Mouse (Mus musculus): ENCODE data around the gene Rabgap1l. TPM values are rescaled to one million over a fixed set of nuclear protein-coding genes. Genes with fewer than 3 reads are reported as not detected.

Rabgap1l gene
- total and polyA plus RNA-seq, 2 experiments, result 6.4 to 78.7 TPM

GRCm38 (mm10) chr1:160351880-160352234 lies 441.2 kb downstream of the Rabgap1l start:
- no peak overlapping the region for H3K27ac ChIP-seq (replicated peaks; ENCODE audit: insufficient read depth, low read depth, low read length)
- H3K9ac ChIP-seq (ENCODE audit: low read depth, low read length), result no peak overlapping the region
- no peak for DNase-seq (ENCODE audit: extremely low read depth, low read depth, low spot score)
- H3K79me2 ChIP-seq (ENCODE audit: control insufficient read depth, insufficient read depth, low read length), result no peaks in the 10 kb centered on the region
- H3K4me1 ChIP-seq (ENCODE audit: control insufficient read depth, insufficient read depth, low read length), result no peaks in the 10 kb centered on the region
- H3K4me3 ChIP-seq (ENCODE audit: insufficient read depth, low read depth, low read length), result no peak overlapping the region
- H3K36me3 ChIP-seq (ENCODE audit: control insufficient read depth, insufficient read depth, low read length), result no peaks in the 10 kb centered on the region
- 62% methylated on average over 10 of the region's 10 CpGs for WGBS
- H3K27me3 ChIP-seq (ENCODE audit: control insufficient read depth, insufficient read depth, low read length), result no peaks in the 10 kb centered on the region
- TF ChIP-seq CTCF (IDR thresholded peaks at IDR 0.05; ENCODE audit: low read depth, low read length) (no peak), POLR2A (IDR thresholded peaks at IDR 0.05; ENCODE audit: extremely low read depth, insufficient read depth, low read length) (no peak)

- H3K9ac ChIP-seq (ENCODE audit: low read depth, low read length), result no peak overlapping the region
- no peak for DNase-seq (ENCODE audit: extremely low read depth, low read depth, low spot score)
- no peaks in the 10 kb centered on the region for H3K36me3 ChIP-seq (ENCODE audit: control insufficient read depth, insufficient read depth, low read length)
- H3K79me2 ChIP-seq (ENCODE audit: control insufficient read depth, insufficient read depth, low read length), result no peaks in the 10 kb centered on the region
- H3K4me1 ChIP-seq (ENCODE audit: control insufficient read depth, insufficient read depth, low read length), result no peaks in the 10 kb centered on the region
- no peaks in the 10 kb centered on the region for H3K27me3 ChIP-seq (ENCODE audit: control insufficient read depth, insufficient read depth, low read length)
- 73% methylated on average over 13 of the region's 13 CpGs for WGBS
- TF ChIP-seq POLR2A (IDR thresholded peaks at IDR 0.05; ENCODE audit: extremely low read depth, insufficient read depth, low read length) (no peak), CTCF (IDR thresholded peaks at IDR 0.05; ENCODE audit: low read depth, low read length) (no peak)
- H3K27ac ChIP-seq (replicated peaks; ENCODE audit: insufficient read depth, low read depth, low read length), result no peak overlapping the region
- no peak overlapping the region for H3K4me3 ChIP-seq (ENCODE audit: insufficient read depth, low read depth, low read length)
These were observed 441.7 kb downstream of the Rabgap1l start for GRCm38 (mm10) chr1:160351146-160351879.

GRCm38 (mm10) chr1:160340653-160341052 lies 452.4 kb downstream of the Rabgap1l start:
- Histone ChIP-seq H3K4me3 (ENCODE audit: insufficient read depth, low read depth, low read length) (no peak overlapping the region), H3K36me3 (ENCODE audit: control insufficient read depth, insufficient read depth, low read length) (peaks cover 6% of the 10 kb centered on the region), H3K27me3 (ENCODE audit: control insufficient read depth, insufficient read depth, low read length) (no peaks in the 10 kb centered on the region), H3K4me1 (ENCODE audit: control insufficient read depth, insufficient read depth, low read length) (no peaks in the 10 kb centered on the region), H3K79me2 (ENCODE audit: control insufficient read depth, insufficient read depth, low read length) (no peaks in the 10 kb centered on the region), H3K27ac (replicated peaks; ENCODE audit: insufficient read depth, low read depth, low read length) (no peak overlapping the region), H3K9ac (ENCODE audit: low read depth, low read length) (no peak overlapping the region)
- TF ChIP-seq CTCF (IDR thresholded peaks at IDR 0.05; ENCODE audit: low read depth, low read length) (no peak), POLR2A (IDR thresholded peaks at IDR 0.05; ENCODE audit: extremely low read depth, insufficient read depth, low read length) (no peak)
- DNase-seq (ENCODE audit: extremely low read depth, low read depth, low spot score), result no peak
- 90% methylated on average over 2 of the region's 2 CpGs for WGBS

DNA sequence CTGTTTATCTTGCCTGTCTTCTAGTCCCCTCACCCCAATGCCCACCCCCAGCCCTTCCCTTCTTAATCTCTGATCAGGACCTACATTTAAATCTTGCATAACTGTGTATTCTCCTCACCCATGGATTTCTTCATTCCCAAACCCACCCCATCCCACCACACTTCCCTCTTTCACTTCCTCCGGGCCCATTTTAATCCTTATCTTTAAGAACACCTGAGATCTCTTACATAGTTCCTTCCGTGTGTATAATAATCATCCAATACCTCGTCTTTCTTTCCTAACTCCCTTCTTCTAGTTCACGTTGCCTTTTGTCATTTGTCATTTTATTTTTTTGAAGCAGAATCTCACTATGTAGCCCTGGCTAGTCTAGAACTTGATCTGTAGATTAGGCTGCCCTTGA lies 453.6 kb downstream of the Rabgap1l start:
- Histone ChIP-seq H3K79me2 (ENCODE audit: control insufficient read depth, insufficient read depth, low read length) (no peaks in the 10 kb centered on the region), H3K36me3 (ENCODE audit: control insufficient read depth, insufficient read depth, low read length) (peaks cover 6% of the 10 kb centered on the region), H3K9ac (ENCODE audit: low read depth, low read length) (no peak overlapping the region), H3K27ac (replicated peaks; ENCODE audit: insufficient read depth, low read depth, low read length) (no peak overlapping the region), H3K27me3 (ENCODE audit: control insufficient read depth, insufficient read depth, low read length) (no peaks in the 10 kb centered on the region), H3K4me1 (ENCODE audit: control insufficient read depth, insufficient read depth, low read length) (no peaks in the 10 kb centered on the region), H3K4me3 (ENCODE audit: insufficient read depth, low read depth, low read length) (no peak overlapping the region)
- TF ChIP-seq CTCF (IDR thresholded peaks at IDR 0.05; ENCODE audit: low read depth, low read length) (no peak), POLR2A (IDR thresholded peaks at IDR 0.05; ENCODE audit: extremely low read depth, insufficient read depth, low read length) (no peak)
- WGBS, result 94% methylated on average over 4 of the region's 4 CpGs
- DNase-seq (ENCODE audit: extremely low read depth, low read depth, low spot score), result no peak

DNA sequence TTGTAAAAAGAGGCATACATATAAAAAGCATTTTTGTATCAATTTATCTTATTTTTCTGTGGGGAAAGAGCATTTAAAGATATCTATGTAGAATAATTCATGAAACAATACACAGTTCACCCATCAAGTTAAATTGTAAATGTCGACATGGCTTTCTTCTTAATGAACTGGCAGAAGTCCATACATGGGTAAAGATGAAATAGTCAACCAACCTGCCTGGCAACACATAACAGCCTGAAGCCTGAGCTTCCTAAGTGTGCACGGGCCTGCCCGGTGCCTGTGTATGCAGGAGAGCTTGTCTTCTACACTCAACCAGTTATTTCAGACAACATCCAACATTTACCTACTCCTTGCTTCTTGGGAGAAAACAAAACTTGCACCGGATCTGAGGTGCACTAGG lies 458.2 kb downstream of the Rabgap1l start:
- DNase-seq (ENCODE audit: extremely low read depth, low read depth, low spot score), result no peak
- Histone ChIP-seq H3K4me1 (ENCODE audit: control insufficient read depth, insufficient read depth, low read length) (no peaks in the 10 kb centered on the region), H3K79me2 (ENCODE audit: control insufficient read depth, insufficient read depth, low read length) (no peaks in the 10 kb centered on the region), H3K4me3 (ENCODE audit: insufficient read depth, low read depth, low read length) (no peak overlapping the region), H3K27me3 (ENCODE audit: control insufficient read depth, insufficient read depth, low read length) (no peaks in the 10 kb centered on the region), H3K36me3 (ENCODE audit: control insufficient read depth, insufficient read depth, low read length) (peaks cover 4% of the 10 kb centered on the region; the same call in 1 of the 2 replicates), H3K27ac (replicated peaks; ENCODE audit: insufficient read depth, low read depth, low read length) (no peak overlapping the region), H3K9ac (ENCODE audit: low read depth, low read length) (no peak overlapping the region)
- 94% methylated on average over 4 of the region's 4 CpGs for WGBS
- TF ChIP-seq CTCF (IDR thresholded peaks at IDR 0.05; ENCODE audit: low read depth, low read length), result no peak

- no peaks in the 10 kb centered on the region for H3K36me3 ChIP-seq (ENCODE audit: control insufficient read depth, insufficient read depth, low read length)
- DNase-seq (ENCODE audit: extremely low read depth, low read depth, low spot score), result no peak
- H3K27ac ChIP-seq (replicated peaks; ENCODE audit: insufficient read depth, low read depth, low read length), result no peak overlapping the region
- no peak overlapping the region for H3K4me3 ChIP-seq (ENCODE audit: insufficient read depth, low read depth, low read length)
- no peaks in the 10 kb centered on the region for H3K4me1 ChIP-seq (ENCODE audit: control insufficient read depth, insufficient read depth, low read length)
- no peaks in the 10 kb centered on the region for H3K27me3 ChIP-seq (ENCODE audit: control insufficient read depth, insufficient read depth, low read length)
- H3K79me2 ChIP-seq (ENCODE audit: control insufficient read depth, insufficient read depth, low read length), result no peaks in the 10 kb centered on the region
- no peak overlapping the region for H3K9ac ChIP-seq (ENCODE audit: low read depth, low read length)
- WGBS, result 87% methylated on average over 1 of the region's 1 CpGs
- TF ChIP-seq POLR2A (IDR thresholded peaks at IDR 0.05; ENCODE audit: extremely low read depth, insufficient read depth, low read length), result no peak
- no peak for TF ChIP-seq CTCF (IDR thresholded peaks at IDR 0.05; ENCODE audit: low read depth, low read length)
These were observed 462.2 kb downstream of the Rabgap1l start for GRCm38 (mm10) chr1:160330828-160331227.
